Mouse (Mus musculus) megakaryocyte, embryonic 14.5 days (primary cell): ENCODE results near the gene 3110082I17Rik.

Experiments
- FLI1 ChIP-seq: IDR thresholded peaks from 2 replicates; pipeline ENCODE4 v1.6.1; 2012; ENCODE audit warnings: low read length, inconsistent platforms, mixed read lengths
- GATA1 ChIP-seq: IDR thresholded peaks from 3 replicates; pipeline ENCODE4 v1.6.1; 2012; ENCODE audit warnings: mixed read lengths, low read length, inconsistent platforms, borderline replicate concordance

DNA sequence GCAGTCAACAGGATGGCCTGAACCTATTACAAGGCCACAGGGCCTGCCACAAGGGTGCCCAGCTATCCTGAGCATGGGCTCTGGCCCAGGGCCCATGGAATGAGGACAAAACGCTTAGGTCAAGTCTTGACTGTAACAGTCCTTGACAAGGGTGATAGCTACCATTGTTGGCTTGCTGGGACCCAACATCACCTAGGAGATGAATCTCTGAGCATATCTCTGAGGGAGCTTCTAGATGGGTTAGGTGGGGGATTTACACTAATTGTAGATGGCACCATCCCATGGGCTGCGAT lies 18.7 kb downstream of the 3110082I17Rik start:
- TF ChIP-seq GATA1 (no peak), FLI1 (no peak)
